Mouse (Mus musculus) G1E (cell line): ENCODE measurements around the gene Tspo.

Experiments
- CTCF ChIP-seq: IDR thresholded peaks from 2 replicates; pipeline ENCODE4 v1.5.1; 2012; ENCODE audit warnings: low read depth, low read length, inconsistent platforms, mixed read lengths
- GATA2 ChIP-seq: IDR thresholded peaks from 2 replicates; pipeline ENCODE4 v1.6.1; 2012; ENCODE audit warnings: low read depth, low read length, inconsistent platforms, borderline replicate concordance

GRCm38 (mm10) chr15:83570641-83571040, 7.2 kb downstream of the Tspo start:
- TF ChIP-seq CTCF (peak; percentile 16; the same call in 1 of the 2 replicates), GATA2 (no peak)
